Mouse (Mus musculus) megakaryocyte progenitor cell, adult 5-6 weeks (primary cell): ENCODE results near the gene Eef2k. TPM values are rescaled to one million over a fixed set of nuclear protein-coding genes. Genes with fewer than 3 reads are reported as not detected.
"Not testable (repeated sequence)": the region's sequence is repeated elsewhere in the genome, so short reads cannot be mapped to it uniquely, and the experiment has no call there.

Source experiments
- ATAC-seq: replicated peaks from 2 replicates; pipeline ENCODE4 v1.8.0; 2016; ENCODE audit warnings: mild to moderate bottlenecking, moderate TSS enrichment, inconsistent platforms; ENCODE audit not compliant: poor library complexity
- total RNA-seq, 2 experiments: library from RNA; stranded (forward) in 1 of 2; stranded (reverse) in 1 of 2; fragments of 157-497, 149-512 nt in 1 of 2; fragments of 200-1000 nt in 1 of 2; gene quantifications; 2 replicates each; pipeline versions ENCODE4 v1.2.3 to v1.2.4; 2015 to 2017

Gene Eef2k
- total RNA-seq, 2 experiments from 2014 or later = 32.5 to 80.5 TPM

DNA sequence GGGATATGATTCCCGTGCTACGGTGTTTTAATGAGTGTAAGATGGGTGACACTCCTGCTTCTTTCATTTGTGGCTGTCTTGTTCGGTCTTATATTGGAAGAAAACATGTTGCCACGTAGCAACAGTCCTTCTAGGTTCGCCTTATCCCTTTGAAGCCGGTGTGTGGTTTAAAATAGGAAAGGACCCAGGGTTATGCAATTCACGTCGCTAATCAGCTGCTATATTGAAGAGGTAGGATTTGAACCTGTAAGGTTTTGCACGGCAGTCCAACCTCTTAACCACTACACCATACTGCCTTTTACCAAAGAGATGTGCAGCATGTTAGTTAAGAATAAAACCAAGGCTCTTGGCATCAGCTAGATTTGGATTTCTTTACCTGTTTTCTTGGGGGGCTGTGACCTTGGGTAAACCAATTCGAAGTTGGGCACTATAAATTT, 75.9 kb downstream of the Eef2k start:
- ATAC-seq = peak; percentile 75

DNA sequence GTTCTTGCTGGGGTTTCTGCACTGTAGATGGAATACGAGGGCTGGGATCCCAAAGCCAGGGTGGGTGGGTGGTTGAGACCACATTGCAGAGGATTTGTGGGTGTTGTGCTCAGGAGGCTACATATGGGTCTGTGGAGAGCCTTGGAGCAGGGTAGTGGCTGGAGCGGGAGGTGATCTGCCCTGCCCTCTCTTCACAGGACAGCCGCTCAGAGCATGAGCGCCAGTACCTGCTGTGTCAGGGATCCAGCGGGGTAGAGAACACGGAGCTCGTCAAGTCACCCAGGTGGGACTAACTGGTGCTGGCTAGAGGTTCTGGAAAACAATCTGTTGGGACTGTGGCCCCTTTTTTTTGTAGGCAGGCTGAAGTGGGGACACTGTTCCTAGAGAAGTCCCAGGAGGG, 90.5 kb downstream of the Eef2k start:
- no peak for ATAC-seq

DNA sequence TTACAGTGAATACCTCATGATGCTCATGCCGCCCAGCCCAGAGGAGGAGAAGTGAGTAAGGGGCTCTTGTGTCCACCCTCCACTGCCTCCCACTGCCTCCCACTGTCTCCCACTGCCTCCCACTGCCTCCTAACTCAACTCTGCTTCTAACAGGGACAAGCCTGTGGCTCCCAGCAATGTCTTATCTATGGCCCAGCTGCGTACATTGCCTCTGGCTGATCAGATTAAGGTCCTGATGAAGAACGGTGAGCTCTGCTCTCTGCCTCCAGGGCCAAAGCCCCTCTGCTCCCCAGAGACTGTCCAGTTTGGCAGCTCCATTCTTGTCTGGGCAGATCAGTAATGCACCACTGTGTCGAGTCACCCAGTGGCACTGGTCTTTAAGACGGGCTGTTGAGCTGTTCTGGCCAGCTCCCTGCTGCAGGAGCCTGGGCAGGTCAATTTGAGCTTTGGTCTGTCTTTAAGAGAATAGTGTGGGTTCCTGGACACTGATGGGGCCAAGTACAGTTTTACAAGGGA, 91.1 kb downstream of the Eef2k start:
- peak; percentile 59 for ATAC-seq

DNA sequence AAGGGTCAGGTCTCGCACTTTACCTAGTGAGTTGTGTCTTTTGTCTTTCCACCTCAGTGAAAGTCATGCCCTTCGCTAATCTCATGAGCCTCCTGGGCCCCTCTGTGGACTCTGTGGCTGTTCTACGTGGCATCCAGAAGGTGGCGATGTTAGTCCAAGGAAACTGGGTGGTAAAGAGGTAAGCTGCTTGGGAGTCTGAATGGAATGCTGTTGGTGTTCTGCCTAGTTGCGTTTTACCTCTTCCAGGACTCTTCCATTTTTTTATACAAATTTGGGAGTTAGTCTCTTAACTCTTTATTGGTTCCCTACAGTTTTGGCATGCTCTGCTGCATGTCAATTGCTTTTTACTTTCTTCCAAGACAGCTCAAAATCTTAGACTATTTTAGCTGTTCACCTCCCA, 92.1 kb downstream of the Eef2k start:
- ATAC-seq = peak; percentile 90

DNA sequence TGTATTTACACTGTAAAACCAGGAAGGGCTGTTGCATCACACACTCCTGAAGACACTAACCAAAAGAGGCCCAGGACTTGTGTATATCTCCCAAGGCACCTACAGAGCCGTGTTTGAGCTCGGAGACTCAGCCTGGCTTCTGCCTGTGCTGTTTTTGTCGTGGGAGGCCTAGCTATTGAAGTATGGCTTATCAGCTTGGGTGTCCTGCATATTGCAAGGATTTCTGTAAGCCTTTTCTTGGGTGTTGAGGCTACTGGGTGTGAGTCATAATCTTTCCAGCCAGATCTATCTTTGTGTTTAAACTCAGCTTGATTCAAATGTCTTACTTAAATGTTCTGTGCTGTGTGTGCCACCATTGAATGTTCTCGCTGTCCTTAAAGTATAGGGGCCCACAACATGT, 93.9 kb downstream of the Eef2k start:
- no peak for ATAC-seq

DNA sequence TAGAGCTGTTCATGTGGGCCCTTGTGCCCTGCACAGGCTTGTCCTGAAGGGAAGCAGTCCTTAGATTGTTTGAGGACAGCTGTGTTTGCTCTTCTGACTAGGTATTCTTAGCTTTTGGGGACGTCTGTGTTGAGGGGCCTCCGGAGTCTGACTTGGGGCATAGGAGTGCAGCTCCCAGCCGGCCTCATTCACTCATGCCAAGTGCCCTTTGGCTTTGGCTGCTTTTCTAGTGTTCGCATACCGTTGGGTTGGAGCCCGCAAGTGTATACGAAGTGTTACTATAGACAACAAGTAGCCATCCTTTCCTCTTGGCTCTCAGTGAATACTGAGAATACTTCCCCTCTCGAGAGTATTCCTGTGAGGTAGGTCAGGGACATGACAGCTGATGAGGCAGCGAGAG, 95.6 kb downstream of the Eef2k start:
- ATAC-seq = no peak

DNA sequence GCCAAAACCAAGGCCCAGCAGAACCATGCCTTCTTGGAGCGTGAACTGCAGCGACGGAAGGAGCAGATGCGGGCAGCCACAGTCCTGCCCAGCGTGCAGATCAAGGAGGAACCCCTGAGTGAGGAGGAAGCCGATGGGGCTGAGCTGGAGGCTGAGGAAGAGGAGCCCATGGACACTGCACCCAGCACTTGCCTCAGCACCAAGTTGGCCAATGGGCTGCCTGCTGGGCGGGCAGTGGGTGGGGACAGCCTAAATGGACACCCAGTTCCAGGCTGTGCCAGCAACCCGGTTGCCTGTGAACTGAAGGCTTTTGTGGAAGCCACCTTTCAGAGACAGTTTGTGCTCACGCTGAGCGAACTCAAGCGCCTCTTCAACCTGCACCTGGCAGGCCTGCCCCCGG, 97.7 kb downstream of the Eef2k start:
- ATAC-seq = no peak

DNA sequence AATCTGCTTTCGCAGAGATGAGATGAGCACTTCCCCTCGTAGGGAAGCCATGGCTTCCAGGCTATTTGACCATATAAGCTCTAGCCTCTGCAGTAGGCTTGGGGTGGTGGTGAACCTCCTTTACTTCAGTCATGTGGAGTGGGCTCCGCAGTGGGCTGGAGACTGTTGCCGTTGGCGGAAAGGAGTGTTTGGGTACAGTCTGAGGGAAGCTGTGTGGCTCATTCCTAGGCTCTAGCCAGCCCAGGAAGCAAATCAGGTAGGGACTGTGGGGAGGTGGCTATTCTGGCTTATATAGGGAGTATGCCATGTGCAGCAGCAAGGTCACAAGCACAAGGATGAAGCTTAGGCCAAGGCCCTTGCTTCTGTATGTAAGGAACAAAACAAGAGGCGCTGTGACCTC, 98.6 kb downstream of the Eef2k start:
- no peak for ATAC-seq

DNA sequence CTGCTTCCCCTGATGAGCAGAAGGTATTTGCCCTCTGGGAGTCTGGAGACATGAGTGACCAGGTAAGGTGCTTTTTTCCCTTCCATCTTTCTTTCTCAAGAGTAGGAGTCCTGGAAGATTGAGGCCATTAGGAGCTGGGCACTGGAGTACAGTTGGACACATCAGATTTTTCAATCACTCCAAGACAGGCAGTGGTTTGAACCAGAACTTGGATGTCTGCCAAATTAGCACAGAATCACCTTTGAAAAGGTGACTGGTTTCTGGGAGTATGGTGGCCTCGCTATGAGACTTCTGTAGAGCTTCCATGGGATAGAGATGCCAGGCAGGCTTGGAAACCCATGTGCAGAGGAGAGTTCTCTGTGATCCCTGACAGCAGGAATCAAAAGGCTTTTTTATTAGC, 99.9 kb downstream of the Eef2k start:
- no peak for ATAC-seq

DNA sequence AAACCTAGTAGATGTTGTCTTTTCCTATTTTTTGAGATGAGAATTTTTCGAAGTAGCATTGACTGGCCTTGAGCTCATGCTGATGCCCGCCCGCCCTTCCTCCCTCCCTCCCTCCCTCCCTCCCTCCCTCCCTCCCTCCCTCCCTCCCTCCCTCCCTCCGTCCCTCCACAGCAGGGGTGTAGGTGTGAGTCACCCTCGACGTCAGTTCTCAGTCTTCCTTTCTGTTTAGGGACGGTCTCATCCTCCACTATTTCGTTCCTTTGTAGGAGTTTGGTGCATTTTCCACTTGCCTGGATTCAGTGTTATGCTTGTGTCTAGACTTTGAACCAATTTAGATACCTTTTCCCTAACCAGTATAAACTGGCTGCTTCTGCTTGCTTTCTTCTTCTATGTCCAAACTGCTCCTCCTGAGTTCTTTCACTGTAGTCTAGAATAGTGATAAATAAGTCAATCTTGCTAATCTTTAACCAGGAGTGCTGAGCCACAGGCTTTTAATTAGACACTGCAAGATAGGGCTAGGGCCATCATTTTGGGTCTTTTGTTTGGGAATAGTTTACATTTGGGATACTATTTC, 101.4 kb downstream of the Eef2k start:
- ATAC-seq = no peak

DNA sequence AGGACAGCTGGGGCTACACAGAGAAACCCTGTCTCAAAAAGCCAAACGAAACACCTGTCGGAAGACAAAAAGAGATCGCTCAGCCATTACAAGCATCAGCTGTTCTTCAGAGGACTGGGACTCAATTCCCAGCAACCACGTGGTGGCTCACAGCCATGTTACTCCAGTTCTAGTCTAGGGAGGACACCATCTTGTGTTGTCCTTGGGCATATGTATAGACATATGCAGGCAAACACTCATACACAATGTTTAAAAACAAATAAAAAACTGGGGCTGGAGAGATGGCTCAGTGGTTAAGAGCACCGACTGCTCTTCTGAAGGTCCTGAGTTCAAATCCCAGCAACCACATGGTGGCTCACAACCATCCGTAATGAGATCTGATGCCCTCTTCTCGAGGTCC, 111.0 kb downstream of the Eef2k start:
- ATAC-seq = not testable (repeated sequence)

Other genes starting within 250 kb of the Eef2k start
- 250 and 261 TPM in 2 replicates for gene Uqcrc2, start 207.7 kb upstream of the Eef2k start, total RNA-seq (2015)
- 165 and 178 TPM in 2 replicates for gene Uqcrc2, start 207.7 kb upstream of the Eef2k start, total RNA-seq (2017)
- 0.10 TPM in 1 of 2 replicates, not detected in the other for gene Pdzd9, start 172.5 kb upstream of the Eef2k start, total RNA-seq (2015)
- gene Pdzd9, start 172.5 kb upstream of the Eef2k start, total RNA-seq (2017) = 0.07 and 0.54 TPM in 2 replicates
- gene Mosmo, start 165.2 kb upstream of the Eef2k start, total RNA-seq (2015) = 20.2 and 20.4 TPM in 2 replicates
- gene Mosmo, start 165.2 kb upstream of the Eef2k start, total RNA-seq (2017) = 16.8 and 17.2 TPM in 2 replicates
- gene Vwa3a, start 103.5 kb upstream of the Eef2k start, total RNA-seq (2015) = 0.10 TPM in 1 of 2 replicates, not detected in the other
- gene Vwa3a, start 103.5 kb upstream of the Eef2k start, total RNA-seq (2017) = not detected in 2 replicates
- not detected in 2 replicates for gene Gm5737, start 30.5 kb upstream of the Eef2k start, total RNA-seq (2015)
- gene Gm5737, start 30.5 kb upstream of the Eef2k start, total RNA-seq (2017) = not detected in 2 replicates
- gene Polr3e, start 74.9 kb downstream of the Eef2k start, total RNA-seq (2015) = 14.0 and 15.1 TPM in 2 replicates
- gene Polr3e, start 74.9 kb downstream of the Eef2k start, total RNA-seq (2017) = 32.6 and 33.0 TPM in 2 replicates
- 2.9 and 4.3 TPM in 2 replicates for gene Cdr2, start 139.5 kb downstream of the Eef2k start, total RNA-seq (2015)
- 4.7 and 7.1 TPM in 2 replicates for gene Cdr2, start 139.5 kb downstream of the Eef2k start, total RNA-seq (2017)
- gene Mfsd13b, start 139.7 kb downstream of the Eef2k start, total RNA-seq (2015) = not detected in 2 replicates
- 0.20 TPM in 1 of 2 replicates, not detected in the other for gene Mfsd13b, start 139.7 kb downstream of the Eef2k start, total RNA-seq (2017)
- 96.6 and 111 TPM in 2 replicates for gene Mettl9, start 191.6 kb downstream of the Eef2k start, total RNA-seq (2015)
- gene Mettl9, start 191.6 kb downstream of the Eef2k start, total RNA-seq (2017) = 86.0 and 86.6 TPM in 2 replicates
- 415 and 476 TPM in 2 replicates for gene Igsf6, start 231.7 kb downstream of the Eef2k start, total RNA-seq (2015)
- gene Igsf6, start 231.7 kb downstream of the Eef2k start, total RNA-seq (2017) = 342 and 360 TPM in 2 replicates
- gene Otoa, start 238.8 kb downstream of the Eef2k start, total RNA-seq (2015) = 0.05 and 0.07 TPM in 2 replicates
- gene Otoa, start 238.8 kb downstream of the Eef2k start, total RNA-seq (2017) = 0.12 and 0.20 TPM in 2 replicates